Mouse (Mus musculus) myocyte (in vitro differentiated cells): Measurements from ENCODE around the gene Edn2.

Experiments
- E2F4 ChIP-seq: IDR thresholded peaks from one replicate; pipeline ENCODE4 v1.6.1; 2011; ENCODE audit warnings: mild to moderate bottlenecking, control low read depth, moderate library complexity; ENCODE audit not compliant: insufficient read depth
- POLR2A ChIP-seq: IDR thresholded peaks from one replicate; pipeline ENCODE4 v1.6.1; 2011; ENCODE audit warnings: low read depth, mild to moderate bottlenecking, control low read depth, moderate library complexity; ENCODE audit not compliant: insufficient read length
- POLR2AphosphoS2 ChIP-seq: IDR thresholded peaks from one replicate; pipeline ENCODE4 v1.6.1; 2011; ENCODE audit warnings: low read depth, control low read depth; ENCODE audit not compliant: insufficient read length
- SRF ChIP-seq: IDR thresholded peaks from one replicate; pipeline ENCODE4 v1.6.1; 2011; ENCODE audit warnings: low read depth; ENCODE audit not compliant: control insufficient read depth, insufficient read length

GRCm38 (mm10) chr4:120186934-120187333, 25.9 kb downstream of the Edn2 start:
- TF ChIP-seq E2F4 (no peak), POLR2A (no peak), POLR2AphosphoS2 (no peak), SRF (no peak)
